Comparison of ENCODE assay signal across 8 mouse cellular contexts in the genomic region with DNA sequence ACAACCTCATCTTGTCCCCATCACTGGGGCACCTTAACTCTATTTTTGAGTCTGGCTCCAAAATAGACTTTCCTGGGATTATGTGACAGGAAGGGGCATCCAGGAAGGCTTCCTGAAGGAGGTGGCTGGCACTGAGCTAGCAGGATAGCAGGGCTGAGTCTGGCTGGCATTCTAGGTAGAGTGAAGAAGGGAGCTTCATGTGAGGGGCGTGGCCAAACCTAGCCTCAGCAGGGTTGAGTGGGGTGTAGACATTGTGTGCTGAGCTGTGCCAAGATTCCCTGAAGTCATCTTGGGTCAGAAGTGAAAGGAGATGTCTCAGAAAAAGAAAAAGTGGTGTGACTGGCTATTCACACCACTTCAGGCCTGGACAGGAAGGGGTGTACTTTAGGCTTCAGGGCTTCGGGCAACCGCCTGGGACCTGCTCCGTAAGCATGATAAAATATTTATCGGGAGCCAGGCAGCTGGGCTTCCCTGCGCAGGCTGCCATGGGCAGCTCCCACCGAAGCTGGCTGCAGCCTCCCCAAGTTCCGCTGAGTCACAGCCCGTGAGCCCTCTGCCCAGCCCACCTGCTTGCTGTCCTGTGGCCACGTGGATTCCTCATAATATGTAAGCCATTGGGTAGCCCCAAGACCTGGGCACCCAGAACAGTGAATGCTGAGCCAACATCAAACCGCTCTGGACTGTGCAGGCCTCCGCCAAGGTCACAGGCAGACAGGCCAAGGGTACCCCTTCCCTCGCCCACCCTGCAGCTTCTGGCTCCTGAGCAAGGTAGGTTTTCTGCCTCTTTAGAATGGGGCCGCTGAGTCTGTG. TPM values are rescaled to one million over a fixed set of nuclear protein-coding genes. Genes with fewer than 3 reads are reported as not detected.
DNase-seq lines count a peak whose midpoint lies in the region; ATAC-seq and TF ChIP-seq lines count a peak whose summit lies in the region.

Gene Prr5, plus strand, starts transcription at position 683 of the 810 bp plus-strand sequence.

- 0 out of 2 replicates have a peak, but pooled peaks cover 4% of the 10 kb centered on the region for H3K27me3 ChIP-seq in embryonic facial prominence, embryonic 14.5 days (replicated peaks; ENCODE audit: control insufficient read depth, insufficient read depth, low read length)
- no peaks in the 10 kb centered on the region for H3K27me3 ChIP-seq in kidney, adult 2 months (replicated peaks; ENCODE audit: control insufficient read depth, insufficient read depth, low read length)
- peaks cover 5% of the 10 kb centered on the region; the same call in 1 of the 2 replicates for H3K27me3 ChIP-seq in liver, embryonic 16.5 days (ENCODE audit: control insufficient read depth, insufficient read depth, low read depth, low read length)

- no peak for ATAC-seq in embryonic facial prominence, embryonic 14.5 days (ENCODE audit: low read depth)
- ATAC-seq in liver, embryonic 16.5 days (ENCODE audit: low read depth): peak; percentile 39; the same call in 1 of the 2 replicates
- no peak for ATAC-seq in erythroblast, adult 5-6 weeks (replicated peaks; ENCODE audit: low FRiP score, poor library complexity, severe bottlenecking)

- H3K9me3 ChIP-seq in embryonic facial prominence, embryonic 14.5 days (ENCODE audit: control insufficient read depth, low read length): no peaks in the 10 kb centered on the region
- no peaks in the 10 kb centered on the region for H3K9me3 ChIP-seq in liver, embryonic 16.5 days (replicated peaks; ENCODE audit: control insufficient read depth, low read length)

- no peak within 1 kb of the TSS for H3K4me2 ChIP-seq in embryonic facial prominence, embryonic 14.5 days (ENCODE audit: low read depth, low read length)
- H3K4me2 ChIP-seq in liver, embryonic 16.5 days (ENCODE audit: low read depth, low read length): no peak within 1 kb of the TSS

- DNase-seq in layer of hippocampus, adult 18-20 months (ENCODE audit: low spot score in 2 of 2): no peak
- no peak for DNase-seq in layer of hippocampus, adult 9-11 months
- DNase-seq in embryonic facial prominence, embryonic 14.5 days (ENCODE audit: low spot score): no peak
- peak; percentile 92 for DNase-seq in kidney, adult 2 months
- no peak for DNase-seq in yolk sac, embryonic 10.5 days (ENCODE audit: low spot score)
- no peak for DNase-seq in cerebellum, adult 9-11 months

- H3K27ac ChIP-seq in embryonic facial prominence, embryonic 14.5 days (replicated peaks; ENCODE audit: low read depth, low read length): 0 out of 2 replicates have a peak within 1 kb of the TSS, but pooled peaks have one; percentile 48
- H3K27ac ChIP-seq in kidney, adult 2 months (ENCODE audit: insufficient read depth, low read depth, low read length): peak within 1 kb of the TSS; percentile 90
- H3K27ac ChIP-seq in liver, embryonic 16.5 days (ENCODE audit: low read length): no peak within 1 kb of the TSS

- H3K4me3 ChIP-seq in embryonic facial prominence, embryonic 14.5 days (ENCODE audit: low read depth, low read length): no peak within 1 kb of the TSS
- H3K4me3 ChIP-seq in kidney, adult 2 months (ENCODE audit: insufficient read depth, low read depth, low read length): peak within 1 kb of the TSS; percentile 61
- no peak within 1 kb of the TSS for H3K4me3 ChIP-seq in liver, embryonic 16.5 days (ENCODE audit: low read depth, low read length)

- H3K4me1 ChIP-seq in embryonic facial prominence, embryonic 14.5 days (ENCODE audit: control insufficient read depth, insufficient read depth, low read length): peaks cover 8% of the 10 kb centered on the region; the same call in 1 of the 2 replicates
- H3K4me1 ChIP-seq in kidney, adult 2 months (ENCODE audit: control insufficient read depth, insufficient read depth, low read length): no peaks in the 10 kb centered on the region; the same call in 1 of the 2 replicates
- peaks cover 4% of the 10 kb centered on the region for H3K4me1 ChIP-seq in liver, embryonic 16.5 days (ENCODE audit: control insufficient read depth, low read depth, low read length)

- 0 out of 2 replicates have a peak within 1 kb of the TSS, but pooled peaks have one; percentile 11 for H3K9ac ChIP-seq in embryonic facial prominence, embryonic 14.5 days (ENCODE audit: low read depth, low read length)
- no peak within 1 kb of the TSS for H3K9ac ChIP-seq in liver, embryonic 16.5 days (ENCODE audit: low read depth, low read length)

- 79% methylated on average over 13 of the region's 14 CpGs for WGBS in embryonic facial prominence, embryonic 14.5 days
- WGBS in kidney, adult 2 months: 36% methylated on average over 14 of the region's 14 CpGs
- WGBS in liver, embryonic 16.5 days (ENCODE audit: insufficient replicate concordance): 54% methylated on average over 14 of the region's 14 CpGs

- no peak for TF ChIP-seq CTCF in kidney, adult 2 months (conservative IDR thresholded peaks at IDR 0.05; ENCODE audit: insufficient read depth, insufficient read length, low read depth, low read length)

- no peaks in the 10 kb centered on the region for H3K36me3 ChIP-seq in embryonic facial prominence, embryonic 14.5 days (ENCODE audit: control insufficient read depth, insufficient read depth, low read length)
- H3K36me3 ChIP-seq in kidney, adult 2 months (ENCODE audit: control insufficient read depth, insufficient read depth, low read length): no peaks in the 10 kb centered on the region
- no peaks in the 10 kb centered on the region for H3K36me3 ChIP-seq in liver, embryonic 16.5 days (ENCODE audit: control insufficient read depth, insufficient read depth)

- TF ChIP-seq POLR2A in kidney, adult 2 months (IDR thresholded peaks at IDR 0.05; ENCODE audit: low read depth, low read length): no peak

RNA-seq across cellular contexts. Expression of gene Prr5, which starts in this region (rescaled TPM):
- 10 to 100 TPM; 14.0 to 14.4 TPM for total RNA-seq in layer of hippocampus, adult 18-20 months (2021)
- polyA plus RNA-seq in embryonic facial prominence, embryonic 14.5 days (2014; fragmentation: Nextera tagmentation; extraction: Ambion mirVana): 26.4 and 31.8 TPM in 2 replicates
- 63.6 and 68.4 TPM in 2 replicates for polyA plus RNA-seq in kidney, adult 2 months (2012; rRNA removed)
- 4.5 and 5.2 TPM in 2 replicates for polyA plus RNA-seq in liver, embryonic 16.5 days (2015; fragmentation: Nextera tagmentation; extraction: Ambion mirVana)
- 0.84 TPM in 1 of 2 replicates, not detected in the other for total RNA-seq in erythroblast, adult 5-6 weeks (2015; ENCODE audit: low replicate concordance)
- total RNA-seq in erythroblast, adult 5-6 weeks (2017; ENCODE audit: low replicate concordance): 0.09 TPM in 1 of 2 replicates, not detected in the other

Comparison
In these comparisons a context has a peak if more than half of its experiments do, and no peak if none do; other contexts are left out.
1. RNA of gene Prr5 (total RNA-seq): 14.0 to 14.4 TPM in layer of hippocampus, adult 18-20 months; 0.09 to 0.84 TPM in erythroblast, adult 5-6 weeks; every median in the first group is over 4 times any median in the second.